Mouse (Mus musculus) hindbrain, embryonic 11.5 days (tissue): ENCODE data around the gene Mef2d. TPM values are rescaled to one million over a fixed set of nuclear protein-coding genes. Genes with fewer than 3 reads are reported as not detected.

Experiments
- ATAC-seq: fragments of 200-750 bp; cut with Nextera tagmentation; 2 replicates; pipeline ENCODE4 v1.8.0; 2017; ENCODE audit warnings: mild to moderate bottlenecking, moderate TSS enrichment, moderate library complexity; ENCODE audit not compliant: low FRiP score
- DNase-seq: peaks from one replicate; pipeline ENCODE4 v3.0.0-alpha.2; 2015; ENCODE audit warnings: low spot score
- H3K27ac ChIP-seq: fragments of 300-500 bp; sonication (generic); 2 replicates; pipeline ENCODE4 v1.5.1; 2014; ENCODE audit warnings: mild to moderate bottlenecking, low read depth, low read length
- H3K27me3 ChIP-seq: fragments of 300-500 bp; sonication (generic); 2 replicates; pipeline ENCODE4 v1.6.1; 2014; ENCODE audit warnings: mild to moderate bottlenecking, low read length, moderate library complexity, mixed read lengths; ENCODE audit not compliant: control insufficient read depth, insufficient read depth
- H3K36me3 ChIP-seq: fragments of 300-500 bp; sonication (generic); 2 replicates; pipeline ENCODE4 v1.6.1; 2014; ENCODE audit warnings: mild to moderate bottlenecking, low read length, moderate library complexity, mixed read lengths; ENCODE audit not compliant: control insufficient read depth, insufficient read depth
- H3K4me1 ChIP-seq: fragments of 300-500 bp; sonication (generic); replicated peaks from 2 replicates; pipeline ENCODE4 v1.6.1; 2014; ENCODE audit warnings: low read length, mixed read lengths; ENCODE audit not compliant: control insufficient read depth, insufficient read depth
- H3K4me2 ChIP-seq: fragments of 300-500 bp; sonication (generic); replicated peaks from 2 replicates; pipeline ENCODE4 v1.6.1; 2014; ENCODE audit warnings: mild to moderate bottlenecking, low read depth, low read length
- H3K4me3 ChIP-seq: fragments of 300-500 bp; sonication (generic); 2 replicates; pipeline ENCODE4 v1.5.1; 2014; ENCODE audit warnings: low read depth, low read length
- H3K9ac ChIP-seq: fragments of 300-500 bp; sonication (generic); 2 replicates; pipeline ENCODE4 v1.6.1; 2014; ENCODE audit warnings: low read depth, low read length
- H3K9me3 ChIP-seq: fragments of 300-500 bp; sonication (generic); 2 replicates; pipeline ENCODE4 v1.6.1; 2016; ENCODE audit warnings: low read length; ENCODE audit not compliant: control insufficient read depth
- WGBS: fragments of 180-500 bp; shearing (Covaris S2); extraction: QIAGEN DNeasy Blood & Tissue Kit; methylation state at CpG from one replicate; pipeline ENCODE4 v1.1.7; 2014; 5-methylcytosine and 5-hydroxymethylcytosine counted together
- polyA plus RNA-seq: library from polyadenylated mRNA; unstranded; fragments of >200 nt; fragmentation: Nextera tagmentation; extraction: Ambion mirVana; gene quantifications from 2 replicates; pipeline ENCODE4 v1.2.1, GENCODE M21; 2014

Gene Mef2d
- polyA plus RNA-seq: 12.0 and 12.3 TPM in 2 replicates

GRCm38 (mm10) chr3:88141787-88142523 is at the start of gene Mef2d:
TSS of gene Mef2d (plus strand) at chr3:88142372.
- H3K27me3 ChIP-seq: peaks cover 22% of the 10 kb centered on the region
- H3K4me1 ChIP-seq: peaks cover 27% of the 10 kb centered on the region
- ATAC-seq (peak; percentile 90), DNase-seq (peak; percentile 98)
- H3K9ac ChIP-seq: peak within 1 kb of the TSS; percentile 88
- peak within 1 kb of the TSS; percentile 96 for H3K4me2 ChIP-seq
- H3K4me3 ChIP-seq: peak within 1 kb of the TSS; percentile 88
- no peaks in the 10 kb centered on the region for H3K9me3 ChIP-seq
- peak within 1 kb of the TSS; percentile 95 for H3K27ac ChIP-seq
- no peaks in the 10 kb centered on the region for H3K36me3 ChIP-seq
- WGBS: under 1% methylated on average over 35 of the region's 52 CpGs

GRCm38 (mm10) chr3:88094126-88094525 is 48.0 kb upstream of the Mef2d start:
- Histone ChIP-seq H3K9ac (no peak overlapping the region), H3K4me2 (no peak overlapping the region), H3K9me3 (no peaks in the 10 kb centered on the region), H3K4me1 (no peaks in the 10 kb centered on the region), H3K36me3 (peaks cover 3% of the 10 kb centered on the region; the same call in 1 of the 2 replicates), H3K27ac (no peak overlapping the region), H3K4me3 (no peak overlapping the region), H3K27me3 (no peaks in the 10 kb centered on the region)
- no peak for DNase-seq
- ATAC-seq: no peak
- WGBS: 91% methylated on average over 5 of the region's 5 CpGs

- Histone ChIP-seq H3K9ac (no peak overlapping the region), H3K4me1 (no peaks in the 10 kb centered on the region), H3K4me3 (no peak overlapping the region), H3K36me3 (peaks cover 4% of the 10 kb centered on the region; the same call in 1 of the 2 replicates), H3K27me3 (no peaks in the 10 kb centered on the region; the same call in 1 of the 2 replicates), H3K27ac (no peak overlapping the region), H3K4me2 (no peak overlapping the region), H3K9me3 (no peaks in the 10 kb centered on the region)
- DNase-seq (no peak), ATAC-seq (no peak)
- WGBS: 83% methylated on average over 6 of the region's 6 CpGs
Observed at GRCm38 (mm10) chr3:88097666-88098065, 44.5 kb upstream of the Mef2d start.

GRCm38 (mm10) chr3:88100251-88100650 is 41.9 kb upstream of the Mef2d start:
- H3K4me2 ChIP-seq: no peak overlapping the region
- no peaks in the 10 kb centered on the region for H3K4me1 ChIP-seq
- no peak for DNase-seq
- H3K36me3 ChIP-seq: peaks cover 4% of the 10 kb centered on the region; the same call in 1 of the 2 replicates
- H3K27ac ChIP-seq: no peak overlapping the region
- no peaks in the 10 kb centered on the region; the same call in 1 of the 2 replicates for H3K27me3 ChIP-seq
- WGBS: 94% methylated on average over 3 of the region's 3 CpGs
- no peak for ATAC-seq
- H3K9me3 ChIP-seq: no peaks in the 10 kb centered on the region
- H3K9ac ChIP-seq: no peak overlapping the region
- no peak overlapping the region for H3K4me3 ChIP-seq

GRCm38 (mm10) chr3:88101736-88102135 is 40.4 kb upstream of the Mef2d start:
- no peak overlapping the region for H3K4me3 ChIP-seq
- no peak overlapping the region for H3K9ac ChIP-seq
- H3K9me3 ChIP-seq: no peaks in the 10 kb centered on the region
- H3K4me2 ChIP-seq: no peak overlapping the region
- ATAC-seq (no peak), DNase-seq (no peak)
- no peak overlapping the region for H3K27ac ChIP-seq
- no peaks in the 10 kb centered on the region for H3K4me1 ChIP-seq
- no peaks in the 10 kb centered on the region; the same call in 1 of the 2 replicates for H3K27me3 ChIP-seq
- WGBS: 88% methylated on average over 7 of the region's 7 CpGs
- H3K36me3 ChIP-seq: peaks cover 4% of the 10 kb centered on the region; the same call in 1 of the 2 replicates

- H3K4me2 ChIP-seq: no peak overlapping the region
- ATAC-seq (no peak), DNase-seq (no peak)
- WGBS: 87% methylated on average over 6 of the region's 6 CpGs
- H3K27ac ChIP-seq: no peak overlapping the region
- H3K9ac ChIP-seq: no peak overlapping the region
- H3K36me3 ChIP-seq: peaks cover 4% of the 10 kb centered on the region; the same call in 1 of the 2 replicates
- H3K4me1 ChIP-seq: no peaks in the 10 kb centered on the region
- H3K9me3 ChIP-seq: no peaks in the 10 kb centered on the region
- H3K27me3 ChIP-seq: no peaks in the 10 kb centered on the region; the same call in 1 of the 2 replicates
- H3K4me3 ChIP-seq: no peak overlapping the region
Observed at GRCm38 (mm10) chr3:88102196-88102595, 40.0 kb upstream of the Mef2d start.

GRCm38 (mm10) chr3:88102611-88103010 is 39.6 kb upstream of the Mef2d start:
- Histone ChIP-seq H3K4me2 (no peak overlapping the region), H3K27me3 (no peaks in the 10 kb centered on the region; the same call in 1 of the 2 replicates), H3K36me3 (peaks cover 4% of the 10 kb centered on the region; the same call in 1 of the 2 replicates), H3K9ac (no peak overlapping the region), H3K9me3 (no peaks in the 10 kb centered on the region), H3K4me1 (no peaks in the 10 kb centered on the region), H3K27ac (no peak overlapping the region), H3K4me3 (no peak overlapping the region)
- ATAC-seq: no peak
- DNase-seq: no peak
- 76% methylated on average over 6 of the region's 6 CpGs for WGBS

GRCm38 (mm10) chr3:88106126-88106525 is 36.0 kb upstream of the Mef2d start:
- 77% methylated on average over 4 of the region's 4 CpGs for WGBS
- DNase-seq (no peak), ATAC-seq (no peak)
- Histone ChIP-seq H3K36me3 (0 out of 2 replicates have a peak, but pooled peaks cover 2% of the 10 kb centered on the region), H3K27ac (no peak overlapping the region), H3K4me3 (no peak overlapping the region), H3K9me3 (no peaks in the 10 kb centered on the region), H3K9ac (no peak overlapping the region), H3K4me1 (no peaks in the 10 kb centered on the region), H3K27me3 (no peaks in the 10 kb centered on the region; the same call in 1 of the 2 replicates), H3K4me2 (no peak overlapping the region)

GRCm38 (mm10) chr3:88109126-88109525 is 33.0 kb upstream of the Mef2d start:
- DNase-seq (no peak), ATAC-seq (no peak)
- H3K27me3 ChIP-seq: no peaks in the 10 kb centered on the region
- H3K9me3 ChIP-seq: no peaks in the 10 kb centered on the region
- H3K4me1 ChIP-seq: no peaks in the 10 kb centered on the region
- H3K4me2 ChIP-seq: no peak overlapping the region
- no peaks in the 10 kb centered on the region; the same call in 1 of the 2 replicates for H3K36me3 ChIP-seq
- 95% methylated on average over 6 of the region's 6 CpGs for WGBS
- H3K4me3 ChIP-seq: no peak overlapping the region
- H3K9ac ChIP-seq: no peak overlapping the region
- no peak overlapping the region for H3K27ac ChIP-seq
